Mouse (Mus musculus) hindbrain, embryonic 14.5 days (tissue): ENCODE results near the gene Frem2. TPM values are rescaled to one million over a fixed set of nuclear protein-coding genes. Genes with fewer than 3 reads are reported as not detected.

Experiments used
- ATAC-seq: fragments of 200-750 bp; cut with Nextera tagmentation; 2 replicates; pipeline ENCODE4 v1.8.0; 2017; ENCODE audit warnings: moderate number of reproducible peaks, mild to moderate bottlenecking, moderate TSS enrichment, moderate library complexity; ENCODE audit not compliant: low FRiP score
- DNase-seq: peaks from one replicate; pipeline ENCODE4 v3.0.0-alpha.2; 2015; ENCODE audit warnings: low spot score
- H3K27ac ChIP-seq: fragments of 300-500 bp; sonication (generic); 2 replicates; pipeline ENCODE4 v1.5.1; 2014; ENCODE audit warnings: mild to moderate bottlenecking, moderate library complexity
- H3K27me3 ChIP-seq: fragments of 300-500 bp; sonication (generic); 2 replicates; pipeline ENCODE4 v1.6.1; 2014; ENCODE audit warnings: mild to moderate bottlenecking, low read length, mixed read lengths; ENCODE audit not compliant: control insufficient read depth, insufficient read depth
- H3K36me3 ChIP-seq: fragments of 300-500 bp; sonication (generic); replicated peaks from 2 replicates; pipeline ENCODE4 v1.6.1; 2014; ENCODE audit not compliant: control insufficient read depth, insufficient read depth
- H3K4me1 ChIP-seq: fragments of 300-500 bp; sonication (generic); replicated peaks from 2 replicates; pipeline ENCODE4 v1.6.1; 2014; ENCODE audit warnings: antibody characterized with exemption, low read length, mixed read lengths; ENCODE audit not compliant: control insufficient read depth, insufficient read depth
- H3K4me2 ChIP-seq: fragments of 300-500 bp; sonication (generic); replicated peaks from 2 replicates; pipeline ENCODE4 v1.6.1; 2014; ENCODE audit warnings: mild to moderate bottlenecking, moderate library complexity
- H3K4me3 ChIP-seq: fragments of 300-500 bp; sonication (generic); replicated peaks from 2 replicates; pipeline ENCODE4 v1.5.1; 2014; ENCODE audit warnings: mild to moderate bottlenecking, low read length
- H3K9ac ChIP-seq: fragments of 300-500 bp; sonication (generic); 2 replicates; pipeline ENCODE4 v1.6.1; 2014
- H3K9me3 ChIP-seq: fragments of 300-500 bp; sonication (generic); 2 replicates; pipeline ENCODE4 v1.6.1; 2016; ENCODE audit warnings: low read length; ENCODE audit not compliant: control insufficient read depth
- WGBS: fragments of 180-500 bp; shearing (Covaris S2); extraction: QIAGEN DNeasy Blood & Tissue Kit; methylation state at CpG from one replicate; pipeline ENCODE4 v1.1.7; 2014; 5-methylcytosine and 5-hydroxymethylcytosine counted together
- polyA plus RNA-seq: library from polyadenylated mRNA; unstranded; fragments of >200 nt; fragmentation: Nextera tagmentation; extraction: Ambion mirVana; gene quantifications from 2 replicates; pipeline ENCODE4 v1.2.1, GENCODE M21; 2014

The Frem2 gene
- polyA plus RNA-seq: 1.9 and 2.7 TPM in 2 replicates

- H3K36me3 ChIP-seq: no peaks in the 10 kb centered on the region
- under 1% methylated on average over 34 of the region's 34 CpGs for WGBS
- H3K9me3 ChIP-seq: 0 out of 2 replicates have a peak, but pooled peaks cover 6% of the 10 kb centered on the region
- H3K4me3 ChIP-seq: peak within 1 kb of the TSS; percentile 41
- peak within 1 kb of the TSS; percentile 52 for H3K9ac ChIP-seq
- peaks cover 37% of the 10 kb centered on the region for H3K27me3 ChIP-seq
- H3K4me2 ChIP-seq: peak within 1 kb of the TSS; percentile 98
- DNase-seq (peak; percentile 74), ATAC-seq (peak; percentile 93)
- peaks cover 14% of the 10 kb centered on the region for H3K4me1 ChIP-seq
- H3K27ac ChIP-seq: no peak within 1 kb of the TSS
These were observed at the start of gene Frem2 for GRCm38 (mm10) chr3:53656878-53657561. TSS of gene Frem2 (minus strand) at chr3:53657355.

DNA sequence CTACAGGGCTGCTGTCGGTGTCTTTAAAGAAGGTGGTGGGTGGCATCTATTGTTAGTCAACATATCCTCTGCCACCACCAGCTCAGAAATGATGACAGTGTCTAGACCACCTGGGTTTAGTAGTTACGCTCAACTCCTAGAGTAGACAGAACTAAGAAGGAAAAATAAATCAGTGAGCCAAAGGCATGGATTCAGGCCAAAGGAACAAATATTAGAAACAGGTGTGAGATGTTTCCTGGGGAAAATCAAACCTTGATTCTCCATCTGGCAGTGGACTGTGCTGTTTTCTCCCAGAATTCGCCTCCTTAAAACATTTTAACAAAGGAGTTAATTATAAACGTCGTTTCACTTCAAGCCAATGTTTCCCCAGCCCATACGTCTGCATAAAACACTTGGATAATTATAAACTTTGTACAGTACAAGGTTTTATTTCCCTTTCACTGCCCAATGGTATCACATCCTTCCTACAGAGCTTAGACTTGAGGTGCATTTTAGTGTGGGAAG is 48.9 kb upstream of the Frem2 start:
- 0 out of 2 replicates have a peak, but pooled peaks cover 4% of the 10 kb centered on the region for H3K4me1 ChIP-seq
- H3K9me3 ChIP-seq: no peaks in the 10 kb centered on the region
- DNase-seq (no peak), ATAC-seq (no peak)
- no peaks in the 10 kb centered on the region for H3K36me3 ChIP-seq
- WGBS: 70% methylated on average over 6 of the region's 6 CpGs
- no peak overlapping the region for H3K4me2 ChIP-seq
- no peak overlapping the region for H3K9ac ChIP-seq
- no peaks in the 10 kb centered on the region for H3K27me3 ChIP-seq
- H3K4me3 ChIP-seq: no peak overlapping the region
- H3K27ac ChIP-seq: no peak overlapping the region

- Histone ChIP-seq H3K4me1 (0 out of 2 replicates have a peak, but pooled peaks cover 4% of the 10 kb centered on the region), H3K27ac (no peak overlapping the region), H3K9ac (no peak overlapping the region), H3K27me3 (no peaks in the 10 kb centered on the region), H3K4me3 (no peak overlapping the region), H3K36me3 (no peaks in the 10 kb centered on the region), H3K9me3 (no peaks in the 10 kb centered on the region), H3K4me2 (no peak overlapping the region)
- ATAC-seq (0 out of 2 replicates have a peak, but pooled peaks have one; percentile 31), DNase-seq (no peak)
- whole genome bisulfite sequencing: 73% methylated on average over 8 of the region's 8 CpGs
These were observed 46.0 kb upstream of the Frem2 start for GRCm38 (mm10) chr3:53703126-53703505.

DNA sequence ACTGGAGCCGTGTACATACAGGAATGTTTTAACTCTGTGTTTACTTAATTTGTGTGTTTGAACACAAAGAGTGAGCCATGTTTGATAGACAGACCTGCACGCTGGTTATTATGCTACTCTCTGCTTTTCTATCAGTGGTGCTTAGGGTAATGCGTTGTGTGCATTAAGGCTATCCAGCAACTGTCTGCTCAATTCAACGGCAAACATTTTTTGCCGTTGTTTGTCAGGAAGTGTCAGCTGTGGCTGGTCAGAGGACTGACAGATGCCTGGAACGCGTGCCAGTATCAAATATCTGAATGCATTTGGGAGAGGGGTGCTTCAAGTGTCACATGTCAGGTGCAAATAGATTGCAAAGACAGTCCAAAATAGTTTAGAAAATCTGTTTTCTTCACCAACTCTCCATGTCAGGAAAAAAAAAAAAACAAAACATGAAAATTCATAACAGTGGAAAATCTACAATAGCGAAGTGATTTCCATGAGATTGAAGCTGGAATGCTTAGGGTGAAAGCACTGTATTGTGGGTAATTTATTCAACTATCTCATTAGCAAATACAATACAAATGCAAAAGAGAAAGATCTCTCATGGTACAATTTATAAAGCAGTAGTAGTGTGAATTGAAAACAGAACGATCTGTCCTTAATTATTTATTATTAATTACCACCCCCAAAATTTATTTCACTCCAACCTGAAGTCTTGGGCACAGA is 45.4 kb upstream of the Frem2 start:
- Histone ChIP-seq H3K27ac (no peak overlapping the region), H3K4me1 (0 out of 2 replicates have a peak, but pooled peaks cover 4% of the 10 kb centered on the region), H3K9ac (no peak overlapping the region), H3K9me3 (no peaks in the 10 kb centered on the region), H3K4me2 (no peak overlapping the region), H3K27me3 (no peaks in the 10 kb centered on the region), H3K36me3 (no peaks in the 10 kb centered on the region), H3K4me3 (no peak overlapping the region)
- ATAC-seq (no peak), DNase-seq (no peak)
- 60% methylated on average over 9 of the region's 9 CpGs for WGBS

GRCm38 (mm10) chr3:53701940-53702339 is 44.8 kb upstream of the Frem2 start:
- DNase-seq (no peak), ATAC-seq (no peak)
- 44% methylated on average over 1 of the region's 1 CpGs for WGBS
- Histone ChIP-seq H3K36me3 (no peaks in the 10 kb centered on the region), H3K27me3 (no peaks in the 10 kb centered on the region), H3K9ac (no peak overlapping the region), H3K4me3 (no peak overlapping the region), H3K4me2 (no peak overlapping the region), H3K27ac (no peak overlapping the region), H3K9me3 (no peaks in the 10 kb centered on the region), H3K4me1 (0 out of 2 replicates have a peak, but pooled peaks cover 4% of the 10 kb centered on the region)

- Histone ChIP-seq H3K36me3 (no peaks in the 10 kb centered on the region), H3K27me3 (no peaks in the 10 kb centered on the region), H3K9ac (no peak overlapping the region), H3K4me3 (no peak overlapping the region), H3K9me3 (no peaks in the 10 kb centered on the region), H3K4me2 (no peak overlapping the region), H3K27ac (no peak overlapping the region), H3K4me1 (no peaks in the 10 kb centered on the region)
- WGBS: 80% methylated on average over 6 of the region's 6 CpGs
- DNase-seq (no peak), ATAC-seq (no peak)
These were observed 30.6 kb upstream of the Frem2 start for GRCm38 (mm10) chr3:53687776-53688175.

GRCm38 (mm10) chr3:53682244-53682643 is 25.1 kb upstream of the Frem2 start:
- ATAC-seq (no peak), DNase-seq (no peak)

GRCm38 (mm10) chr3:53680816-53681215 is 23.7 kb upstream of the Frem2 start:
- Histone ChIP-seq H3K4me2 (no peak overlapping the region), H3K4me3 (no peak overlapping the region), H3K27me3 (no peaks in the 10 kb centered on the region), H3K9me3 (no peaks in the 10 kb centered on the region), H3K36me3 (no peaks in the 10 kb centered on the region), H3K27ac (no peak overlapping the region), H3K9ac (no peak overlapping the region), H3K4me1 (no peaks in the 10 kb centered on the region)
- ATAC-seq (no peak), DNase-seq (no peak)
- 48% methylated on average over 2 of the region's 2 CpGs for WGBS

More at GRCm38 (mm10) chr3:53682244-53682643, 25.1 kb upstream of the Frem2 start:
- no peaks in the 10 kb centered on the region for H3K27me3 ChIP-seq
- H3K9me3 ChIP-seq: no peaks in the 10 kb centered on the region
- H3K27ac ChIP-seq: no peak overlapping the region
- no peak overlapping the region for H3K9ac ChIP-seq
- H3K4me3 ChIP-seq: no peak overlapping the region
- H3K4me1 ChIP-seq: no peaks in the 10 kb centered on the region
- no peaks in the 10 kb centered on the region for H3K36me3 ChIP-seq
- no peak overlapping the region for H3K4me2 ChIP-seq
- 90% methylated on average over 2 of the region's 2 CpGs for WGBS

DNA sequence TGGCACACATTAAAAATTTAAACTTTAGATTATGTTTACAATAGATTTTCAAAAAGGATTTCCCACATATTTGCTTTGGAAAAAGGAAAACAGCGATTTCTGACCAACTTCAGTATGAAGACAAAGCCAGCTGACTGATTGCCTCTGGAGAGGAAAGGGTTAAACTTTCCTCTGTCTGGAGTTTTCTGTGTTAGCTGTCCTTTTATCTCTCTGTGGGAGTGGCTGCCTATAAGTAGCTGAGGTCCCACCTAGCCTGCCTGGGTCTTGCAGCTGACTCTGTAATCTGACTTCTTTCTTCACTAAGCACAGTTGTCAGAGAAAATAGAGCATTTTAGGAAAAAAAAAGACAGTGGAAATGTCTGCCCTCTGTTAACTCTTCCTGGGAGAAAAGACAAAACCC is 17.1 kb upstream of the Frem2 start:
- no peaks in the 10 kb centered on the region for H3K27me3 ChIP-seq
- no peak overlapping the region for H3K27ac ChIP-seq
- no peaks in the 10 kb centered on the region for H3K36me3 ChIP-seq
- no peak overlapping the region for H3K4me2 ChIP-seq
- H3K4me3 ChIP-seq: no peak overlapping the region
- 53% methylated on average over 1 of the region's 1 CpGs for WGBS
- H3K4me1 ChIP-seq: no peaks in the 10 kb centered on the region
- ATAC-seq (no peak), DNase-seq (no peak)
- H3K9ac ChIP-seq: no peak overlapping the region
- no peaks in the 10 kb centered on the region for H3K9me3 ChIP-seq
